ENCODE assay signal across 14 mouse cellular contexts in genomic region chr3:107099866-107100265, GRCm38 (mm10).
"Had no signal": no experiment of that assay in that cellular context is flagged by ENCODE, and none has a peak within 500 bp of the region (broad histone marks: within the 10 kb centered on the region; RNA-seq: fewer than 3 reads in every experiment).

No protein-coding gene starts in this region.

- H3K4me1 ChIP-seq: liver, embryonic 13.5 days had no signal

- H3K4me3 ChIP-seq: limb, embryonic 12.5 days; liver, embryonic 13.5 days; lung, embryonic 15.5 days; megakaryocyte, embryonic 14.5 days had no signal

- DNase-seq: kidney, adult 11 months; kidney, postnatal 10 days; kidney, postnatal 4 days; liver; liver, embryonic 13.5 days; liver, postnatal 0 days; lung, postnatal 14 days; right cerebral cortex, adult 18-20 months; right cerebral cortex, postnatal 25 days had no signal

- H3K36me3 ChIP-seq: limb, embryonic 12.5 days; liver, embryonic 13.5 days; lung, embryonic 15.5 days; midbrain, embryonic 15.5 days had no signal

- H3K27ac ChIP-seq: limb, embryonic 12.5 days; liver, embryonic 13.5 days; lung, embryonic 15.5 days; macrophage; midbrain, embryonic 15.5 days had no signal
